Mouse (Mus musculus) liver, adult 2 months (tissue): ENCODE measurements around the gene Dnajb8.

Source experiments
- CTCF ChIP-seq: fragments of 200-500 bp; IDR thresholded peaks from 2 replicates; pipeline ENCODE4 v1.5.1; 2011; ENCODE audit warnings: low read depth, low read length, control low read depth
- POLR2A ChIP-seq: fragments of 200-500 bp; IDR thresholded peaks from 2 replicates; pipeline ENCODE4 v1.6.1; 2011; ENCODE audit warnings: low read length, control low read depth; ENCODE audit not compliant: insufficient read depth; ENCODE audit errors: extremely low read depth

DNA sequence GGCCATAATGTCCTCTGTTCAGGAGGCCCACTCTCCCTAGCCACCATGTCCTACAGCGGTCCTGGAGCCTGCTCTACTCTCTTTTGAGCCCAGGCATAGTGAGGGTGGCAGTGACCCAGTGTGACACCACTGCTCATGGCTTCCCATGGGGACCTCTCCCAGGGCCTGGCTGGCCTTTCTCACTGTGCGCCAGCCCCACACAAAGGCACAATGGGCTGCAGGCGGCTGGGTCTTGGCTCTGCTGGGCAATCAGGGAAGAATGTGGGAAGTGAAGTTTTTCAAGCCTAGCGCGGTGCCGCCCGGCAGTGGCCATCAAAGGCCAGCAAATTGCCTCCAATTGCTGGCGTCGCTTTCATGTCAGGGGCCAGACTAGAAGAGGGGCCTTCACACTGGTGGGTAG is 40.1 kb downstream of the Dnajb8 start:
- TF ChIP-seq CTCF (no peak), POLR2A (no peak)
